Mouse (Mus musculus) megakaryocyte, adult 5-6 weeks (primary cell): ENCODE results near the gene D330045A20Rik. TPM values are rescaled to one million over a fixed set of nuclear protein-coding genes. Genes with fewer than 3 reads are reported as not detected.
A peak's percentile ranks its signal among the peaks of the same experiment; 100 is the strongest.
"Not testable (repeated sequence)": the region's sequence is repeated elsewhere in the genome, so short reads cannot be mapped to it uniquely, and the experiment has no call there.

Experiments
- ATAC-seq: 2 replicates; pipeline ENCODE4 v1.8.0; 2016; ENCODE audit warnings: mild to moderate bottlenecking, inconsistent platforms; ENCODE audit not compliant: poor library complexity, severe bottlenecking
- total RNA-seq, 2 experiments: library from RNA; stranded (forward) in 1 of 2; stranded (reverse) in 1 of 2; fragments of 153-499, 151-499 nt in 1 of 2; fragments of 221-1000, 200-1000 nt in 1 of 2; gene quantifications; 2 replicates each; pipeline versions ENCODE4 v1.2.3 to v1.2.4; 2015 to 2017

D330045A20Rik gene
- 0.07 and 0.36 TPM in 2 replicates for total RNA-seq (2015)
- 0.04 and 0.28 TPM in 2 replicates for total RNA-seq (2017)

- peak; percentile 71 for ATAC-seq
These were observed at the start of gene D330045A20Rik for GRCm38 (mm10) chrX:139480022-139480894. TSS of gene D330045A20Rik (plus strand) at chrX:139480367.

- ATAC-seq: peak; percentile 98
These were observed 47.6 kb upstream of the D330045A20Rik start for GRCm38 (mm10) chrX:139432550-139432949.

GRCm38 (mm10) chrX:139435202-139435601 is 45.0 kb upstream of the D330045A20Rik start:
- no peak for ATAC-seq

- not testable (repeated sequence) for ATAC-seq
These were observed 39.1 kb upstream of the D330045A20Rik start for GRCm38 (mm10) chrX:139441057-139441456.

- ATAC-seq: no peak
These were observed 23.4 kb upstream of the D330045A20Rik start for GRCm38 (mm10) chrX:139456812-139457211.

GRCm38 (mm10) chrX:139482083-139482482 is 1.9 kb downstream of the D330045A20Rik start:
- ATAC-seq: no peak

GRCm38 (mm10) chrX:139484974-139485373 is 4.8 kb downstream of the D330045A20Rik start:
- ATAC-seq: peak; percentile 81

- no peak for ATAC-seq
These were observed 36.0 kb downstream of the D330045A20Rik start for GRCm38 (mm10) chrX:139516156-139516555.

- peak; percentile 47; the same call in 1 of the 2 replicates for ATAC-seq
These were observed 39.1 kb downstream of the D330045A20Rik start for GRCm38 (mm10) chrX:139519251-139519650.

GRCm38 (mm10) chrX:139524303-139525091 is 44.3 kb downstream of the D330045A20Rik start:
- no peak for ATAC-seq

- no peak for ATAC-seq
These were observed 45.6 kb downstream of the D330045A20Rik start for GRCm38 (mm10) chrX:139525724-139526123.

GRCm38 (mm10) chrX:139526984-139527383 is 46.8 kb downstream of the D330045A20Rik start:
- ATAC-seq: no peak

GRCm38 (mm10) chrX:139529678-139530077 is 49.5 kb downstream of the D330045A20Rik start:
- ATAC-seq: no peak

- ATAC-seq: no peak
These were observed 52.1 kb downstream of the D330045A20Rik start for GRCm38 (mm10) chrX:139532293-139532692.

- no peak for ATAC-seq
These were observed 57.7 kb downstream of the D330045A20Rik start for GRCm38 (mm10) chrX:139537641-139538397.

- no peak for ATAC-seq
These were observed 63.6 kb downstream of the D330045A20Rik start for GRCm38 (mm10) chrX:139543726-139544125.

GRCm38 (mm10) chrX:139550456-139550855 is 70.3 kb downstream of the D330045A20Rik start:
- ATAC-seq: peak; percentile 97

GRCm38 (mm10) chrX:139552090-139552489 is 71.9 kb downstream of the D330045A20Rik start:
- ATAC-seq: peak; percentile 95

- ATAC-seq: no peak
These were observed 82.2 kb downstream of the D330045A20Rik start for GRCm38 (mm10) chrX:139562255-139562924.

GRCm38 (mm10) chrX:139562925-139563461 is 82.8 kb downstream of the D330045A20Rik start, which contains the start of gene Rnf128:
TSS of gene Rnf128 (plus strand) at chrX:139563316.
- ATAC-seq: no peak
